Mouse (Mus musculus) kidney, embryonic 14.5 days (tissue): ENCODE results near the gene Ntn4. TPM values are rescaled to one million over a fixed set of nuclear protein-coding genes. Genes with fewer than 3 reads are reported as not detected.

Source experiments
- ATAC-seq: fragments of 200-750 bp; cut with Nextera tagmentation; 2 replicates; pipeline ENCODE4 v1.8.0; 2017; ENCODE audit warnings: moderate number of reproducible peaks, mild to moderate bottlenecking, moderate TSS enrichment, moderate library complexity; ENCODE audit not compliant: low FRiP score, low TSS enrichment
- H3K27ac ChIP-seq: fragments of 300-500 bp; sonication (generic); 2 replicates; pipeline ENCODE4 v1.5.1; 2014; ENCODE audit warnings: low read depth, mild to moderate bottlenecking, low read length, moderate library complexity, mixed read lengths
- H3K27me3 ChIP-seq: fragments of 300-500 bp; sonication (generic); 2 replicates; pipeline ENCODE4 v1.6.1; 2014; ENCODE audit warnings: mild to moderate bottlenecking, low read length; ENCODE audit not compliant: control insufficient read depth, insufficient read depth
- H3K36me3 ChIP-seq: fragments of 300-500 bp; sonication (generic); 2 replicates; pipeline ENCODE4 v1.6.1; 2014; ENCODE audit warnings: low read length, mixed read lengths; ENCODE audit not compliant: control insufficient read depth, insufficient read depth
- H3K4me1 ChIP-seq: fragments of 300-500 bp; sonication (generic); 2 replicates; pipeline ENCODE4 v1.6.1; 2014; ENCODE audit warnings: low read length, mixed read lengths; ENCODE audit not compliant: control insufficient read depth, insufficient read depth
- H3K4me2 ChIP-seq: fragments of 300-500 bp; sonication (generic); replicated peaks from 2 replicates; pipeline ENCODE4 v1.6.1; 2014; ENCODE audit warnings: low read depth, mild to moderate bottlenecking, low read length
- H3K4me3 ChIP-seq: fragments of 300-500 bp; sonication (generic); 2 replicates; pipeline ENCODE4 v1.5.1; 2014; ENCODE audit warnings: mild to moderate bottlenecking, low read length
- H3K9ac ChIP-seq: fragments of 300-500 bp; sonication (generic); 2 replicates; pipeline ENCODE4 v1.6.1; 2014; ENCODE audit warnings: low read depth, mild to moderate bottlenecking, low read length, moderate library complexity
- H3K9me3 ChIP-seq: fragments of 300-500 bp; sonication (generic); 2 replicates; pipeline ENCODE4 v1.6.1; 2016; ENCODE audit warnings: low read length; ENCODE audit not compliant: control insufficient read depth
- WGBS: fragments of 180-500 bp; shearing (Covaris S2); extraction: QIAGEN DNeasy Blood & Tissue Kit; methylation state at CpG from one replicate; pipeline ENCODE4 v1.1.7; 2014; 5-methylcytosine and 5-hydroxymethylcytosine counted together
- polyA plus RNA-seq: library from polyadenylated mRNA; unstranded; fragments of >200 nt; fragmentation: Nextera tagmentation; extraction: Ambion mirVana; gene quantifications from 2 replicates; pipeline ENCODE4 v1.2.1, GENCODE M21; 2014

Ntn4 gene
- polyA plus RNA-seq, 1 experiment from 2014 or later, result 1.3 TPM

GRCm38 (mm10) chr10:93686579-93686978, 46.1 kb downstream of the Ntn4 start:
- H3K9me3 ChIP-seq, result no peaks in the 10 kb centered on the region
- no peak overlapping the region for H3K9ac ChIP-seq
- no peak overlapping the region for H3K4me2 ChIP-seq
- H3K27ac ChIP-seq, result no peak overlapping the region
- H3K4me3 ChIP-seq, result no peak overlapping the region
- no peaks in the 10 kb centered on the region for H3K27me3 ChIP-seq
- no peak for ATAC-seq
- H3K36me3 ChIP-seq, result no peaks in the 10 kb centered on the region
- WGBS, result 97% methylated on average over 6 of the region's 6 CpGs
- no peaks in the 10 kb centered on the region for H3K4me1 ChIP-seq

- H3K27me3 ChIP-seq, result no peaks in the 10 kb centered on the region
- H3K4me1 ChIP-seq, result no peaks in the 10 kb centered on the region
- no peaks in the 10 kb centered on the region for H3K9me3 ChIP-seq
- no peak overlapping the region for H3K4me3 ChIP-seq
- H3K36me3 ChIP-seq, result no peaks in the 10 kb centered on the region
- 88% methylated on average over 3 of the region's 3 CpGs for WGBS
- H3K4me2 ChIP-seq, result no peak overlapping the region
- no peak overlapping the region for H3K27ac ChIP-seq
- no peak overlapping the region for H3K9ac ChIP-seq
- ATAC-seq, result no peak
These were observed 47.3 kb downstream of the Ntn4 start for GRCm38 (mm10) chr10:93687781-93688180.

GRCm38 (mm10) chr10:93688306-93689171, 48.1 kb downstream of the Ntn4 start:
- 71% methylated on average over 26 of the region's 26 CpGs for WGBS
- Histone ChIP-seq H3K4me2 (no peak overlapping the region), H3K9ac (no peak overlapping the region), H3K4me3 (no peak overlapping the region), H3K27ac (no peak overlapping the region), H3K27me3 (no peaks in the 10 kb centered on the region), H3K9me3 (no peaks in the 10 kb centered on the region), H3K4me1 (no peaks in the 10 kb centered on the region), H3K36me3 (no peaks in the 10 kb centered on the region)
- no peak for ATAC-seq

- no peaks in the 10 kb centered on the region for H3K4me1 ChIP-seq
- H3K4me3 ChIP-seq, result no peak overlapping the region
- no peak overlapping the region for H3K9ac ChIP-seq
- H3K36me3 ChIP-seq, result no peaks in the 10 kb centered on the region
- no peaks in the 10 kb centered on the region for H3K27me3 ChIP-seq
- H3K4me2 ChIP-seq, result no peak overlapping the region
- ATAC-seq, result no peak
- H3K27ac ChIP-seq, result no peak overlapping the region
- H3K9me3 ChIP-seq, result no peaks in the 10 kb centered on the region
- WGBS, result 70% methylated on average over 11 of the region's 11 CpGs
These were observed 50.9 kb downstream of the Ntn4 start for GRCm38 (mm10) chr10:93691344-93691743.

- Histone ChIP-seq H3K4me3 (no peak overlapping the region), H3K4me1 (no peaks in the 10 kb centered on the region)
These were observed 54.7 kb downstream of the Ntn4 start for GRCm38 (mm10) chr10:93695043-93695791.

GRCm38 (mm10) chr10:93696001-93696400, 55.5 kb downstream of the Ntn4 start:
- ATAC-seq, result no peak
- H3K9me3 ChIP-seq, result no peaks in the 10 kb centered on the region
- H3K36me3 ChIP-seq, result no peaks in the 10 kb centered on the region
- no peak overlapping the region for H3K4me3 ChIP-seq
- no peaks in the 10 kb centered on the region for H3K27me3 ChIP-seq
- no peaks in the 10 kb centered on the region for H3K4me1 ChIP-seq
- 93% methylated on average over 4 of the region's 4 CpGs for WGBS
- H3K4me2 ChIP-seq, result no peak overlapping the region
- no peak overlapping the region for H3K27ac ChIP-seq
- H3K9ac ChIP-seq, result no peak overlapping the region

More at GRCm38 (mm10) chr10:93695043-93695791, 54.7 kb downstream of the Ntn4 start:
- H3K27ac ChIP-seq, result no peak overlapping the region
- no peak for ATAC-seq
- no peaks in the 10 kb centered on the region for H3K9me3 ChIP-seq
- H3K36me3 ChIP-seq, result no peaks in the 10 kb centered on the region
- H3K4me2 ChIP-seq, result no peak overlapping the region
- H3K27me3 ChIP-seq, result no peaks in the 10 kb centered on the region
- WGBS, result 72% methylated on average over 21 of the region's 21 CpGs
- no peak overlapping the region for H3K9ac ChIP-seq

- Histone ChIP-seq H3K4me3 (no peak overlapping the region), H3K4me1 (no peaks in the 10 kb centered on the region), H3K4me2 (no peak overlapping the region), H3K36me3 (no peaks in the 10 kb centered on the region), H3K9me3 (no peaks in the 10 kb centered on the region), H3K27me3 (no peaks in the 10 kb centered on the region), H3K9ac (no peak overlapping the region), H3K27ac (no peak overlapping the region)
- WGBS, result 89% methylated on average over 10 of the region's 10 CpGs
- no peak for ATAC-seq
These were observed 57.5 kb downstream of the Ntn4 start for GRCm38 (mm10) chr10:93697866-93698483.

GRCm38 (mm10) chr10:93699689-93700478, 59.4 kb downstream of the Ntn4 start:
- H3K9ac ChIP-seq, result no peak overlapping the region
- H3K36me3 ChIP-seq, result no peaks in the 10 kb centered on the region
- ATAC-seq, result no peak
- no peaks in the 10 kb centered on the region for H3K4me1 ChIP-seq
- H3K27ac ChIP-seq, result no peak overlapping the region
- H3K27me3 ChIP-seq, result no peaks in the 10 kb centered on the region
- no peak overlapping the region for H3K4me3 ChIP-seq
- no peak overlapping the region for H3K4me2 ChIP-seq
- H3K9me3 ChIP-seq, result no peaks in the 10 kb centered on the region
- 85% methylated on average over 10 of the region's 10 CpGs for WGBS
